Mouse (Mus musculus) cerebellum, postnatal 4 days (tissue): Measurements from ENCODE around the gene Cstad.

Source experiments
- DNase-seq, 2 experiments: peaks; one replicate each; pipeline ENCODE4 v3.0.0; 2022; ENCODE audit warnings: low spot score in 2 of 2, mixed read lengths in 1 of 2

The Cstad gene

GRCm38 (mm10) chr2:30595796-30596195, 956 bp downstream of the Cstad start:
- DNase-seq, result no peak

- no peak for DNase-seq
Measured at GRCm38 (mm10) chr2:30599621-30600020, 4.8 kb downstream of the Cstad start.

GRCm38 (mm10) chr2:30600291-30600690, 5.5 kb downstream of the Cstad start:
- no peak for DNase-seq

GRCm38 (mm10) chr2:30600965-30601841, 6.4 kb downstream of the Cstad start:
- DNase-seq, result no peak

GRCm38 (mm10) chr2:30602451-30602850, 7.6 kb downstream of the Cstad start:
- DNase-seq, result no peak

GRCm38 (mm10) chr2:30603731-30604130, 8.9 kb downstream of the Cstad start:
- DNase-seq, result no peak

GRCm38 (mm10) chr2:30604880-30605761, 10.3 kb downstream of the Cstad start:
- DNase-seq, result no peak

- DNase-seq, result no peak
Measured at GRCm38 (mm10) chr2:30605762-30606051, 10.9 kb downstream of the Cstad start.

GRCm38 (mm10) chr2:30606621-30607052, 11.8 kb downstream of the Cstad start:
- no peak for DNase-seq

GRCm38 (mm10) chr2:30607941-30608340, 13.1 kb downstream of the Cstad start:
- no peak for DNase-seq

- DNase-seq, result no peak
Measured at GRCm38 (mm10) chr2:30608690-30609201, 13.9 kb downstream of the Cstad start.

GRCm38 (mm10) chr2:30613574-30613973, 18.7 kb downstream of the Cstad start:
- DNase-seq, result peak in 1 of 2 experiments; percentile 67

GRCm38 (mm10) chr2:30614151-30614923, 19.5 kb downstream of the Cstad start:
- DNase-seq, result no peak

- DNase-seq, result no peak
Measured at GRCm38 (mm10) chr2:30615869-30616268, 21.0 kb downstream of the Cstad start.

- no peak for DNase-seq
Measured at GRCm38 (mm10) chr2:30616464-30616863, 21.6 kb downstream of the Cstad start.

- no peak for DNase-seq
Measured at GRCm38 (mm10) chr2:30618487-30619248, 23.8 kb downstream of the Cstad start.

- DNase-seq, result no peak
Measured at GRCm38 (mm10) chr2:30623873-30624272, 29.0 kb downstream of the Cstad start.

- no peak for DNase-seq
Measured at GRCm38 (mm10) chr2:30625296-30625826, 30.5 kb downstream of the Cstad start.

- no peak for DNase-seq
Measured at GRCm38 (mm10) chr2:30626058-30626675, 31.3 kb downstream of the Cstad start.

GRCm38 (mm10) chr2:30627338-30627737, 32.5 kb downstream of the Cstad start:
- no peak for DNase-seq
